Mouse (Mus musculus): ENCODE results near the gene Vav3.

DNA sequence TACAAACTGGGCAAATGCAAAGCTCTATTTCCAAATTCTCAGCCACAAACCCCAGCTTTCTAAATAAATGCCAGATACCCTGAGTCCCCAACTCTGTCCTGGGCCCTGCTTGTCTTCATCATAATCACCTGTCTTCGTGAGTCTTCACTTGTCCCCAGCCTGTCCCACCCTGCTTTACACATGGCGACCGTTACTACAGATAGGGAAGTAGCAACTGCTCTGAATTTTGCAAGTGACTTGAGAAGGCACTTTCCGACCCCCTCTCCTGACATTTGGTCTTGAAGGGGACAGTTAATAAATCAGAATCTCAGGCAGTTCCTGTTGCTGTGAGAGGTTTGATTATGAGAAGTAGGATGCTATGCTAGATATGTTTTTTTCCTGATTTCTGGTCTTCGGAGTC lies 13.4 kb downstream of the Vav3 start:
- TF ChIP-seq CTCF (IDR thresholded peaks at IDR 0.05; ENCODE audit: borderline replicate concordance, insufficient read depth, low read depth, low read length) (no peak), POLR2A (IDR thresholded peaks at IDR 0.05; ENCODE audit: borderline replicate concordance, insufficient read depth, low read length) (no peak)
